9 mouse cellular contexts compared by ENCODE assay signal in the genomic region with DNA sequence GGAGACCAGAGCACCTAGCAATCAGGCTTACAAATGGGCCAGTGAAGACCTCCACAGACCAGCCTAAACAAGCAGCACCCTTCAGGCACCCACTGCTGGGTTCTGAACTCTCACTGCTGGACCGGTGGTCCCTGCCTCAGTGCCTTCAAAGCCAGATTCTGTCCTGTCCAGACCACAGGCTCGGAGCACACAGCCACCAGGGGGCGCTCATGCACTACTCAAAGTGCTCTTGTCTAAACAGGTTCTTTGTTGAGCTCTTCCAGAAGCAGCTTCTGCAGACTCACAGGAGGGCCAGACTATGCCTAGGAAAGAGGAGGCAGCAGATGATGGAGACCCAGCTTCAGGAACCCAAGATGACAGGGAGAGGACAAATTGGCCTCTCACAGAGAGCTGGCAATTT. TPM values are rescaled to one million over a fixed set of nuclear protein-coding genes. Genes with fewer than 3 reads are reported as not detected.
DNase-seq lines count a peak whose midpoint lies in the region; ATAC-seq lines count a peak whose summit lies in the region.
"Had no signal": no experiment of that assay in that cellular context is flagged by ENCODE, and none has a peak within 500 bp of the region (broad histone marks: within the 10 kb centered on the region; RNA-seq: fewer than 3 reads in every experiment).

No protein-coding gene starts in this region.

- H3K4me3 ChIP-seq in forebrain, embryonic 15.5 days, result no peak overlapping the region
- H3K4me3 ChIP-seq in lung, embryonic 15.5 days, result no peak overlapping the region

- no peak overlapping the region for H3K9ac ChIP-seq in forebrain, embryonic 15.5 days (replicated peaks)
- no peak overlapping the region for H3K9ac ChIP-seq in lung, embryonic 15.5 days

- peak; percentile 90 for ATAC-seq in forebrain, embryonic 15.5 days (replicated peaks)
- peak; percentile 63; the same call in 1 of the 2 replicates for ATAC-seq in lung, embryonic 15.5 days (ENCODE audit: borderline replicate concordance, extremely low read depth, low FRiP score, low TSS enrichment)

- 0% methylated on average over 3 of the region's 3 CpGs for WGBS in forebrain, embryonic 15.5 days
- 0% methylated on average over 3 of the region's 3 CpGs for WGBS in lung, embryonic 15.5 days

- peak; percentile 76 for DNase-seq in ES-CJ7 (ENCODE audit: low read depth, low spot score)
- peak; percentile 89 for DNase-seq in cerebellum, adult 11 months
- peak; percentile 94 for DNase-seq in heart, postnatal 4 days
- peak; percentile 60 to 91 for DNase-seq in layer of hippocampus, adult 8-10 months (ENCODE audit: low spot score in 2 of 2)
- DNase-seq in ovary, postnatal 14 days (ENCODE audit: low spot score), result peak; percentile 85
- DNase-seq in thymus, postnatal 10 days (ENCODE audit: low spot score in 2 of 2), result peak; percentile 70 to 94

- no peaks in the 10 kb centered on the region for H3K36me3 ChIP-seq in forebrain, embryonic 15.5 days
- H3K36me3 ChIP-seq in lung, embryonic 15.5 days, result no peaks in the 10 kb centered on the region

- H3K27me3 ChIP-seq in forebrain, embryonic 15.5 days, result no peaks in the 10 kb centered on the region
- H3K27me3 ChIP-seq in lung, embryonic 15.5 days, result no peaks in the 10 kb centered on the region

- no peak overlapping the region for H3K4me2 ChIP-seq in forebrain, embryonic 15.5 days (replicated peaks)
- H3K4me2 ChIP-seq in lung, embryonic 15.5 days, result no peak overlapping the region

- H3K4me1 ChIP-seq in forebrain, embryonic 15.5 days, result peaks cover 6% of the 10 kb centered on the region; the same call in 1 of the 2 replicates
- H3K4me1 ChIP-seq in lung, embryonic 15.5 days, result 0 out of 2 replicates have a peak, but pooled peaks cover 5% of the 10 kb centered on the region

- no peaks in the 10 kb centered on the region for H3K9me3 ChIP-seq in forebrain, embryonic 15.5 days
- H3K9me3 ChIP-seq in lung, embryonic 15.5 days, result no peaks in the 10 kb centered on the region

- no peak overlapping the region for H3K27ac ChIP-seq in forebrain, embryonic 15.5 days (replicated peaks)
- H3K27ac ChIP-seq in lung, embryonic 15.5 days, result no peak overlapping the region
- H3K27ac ChIP-seq: macrophage had no signal

RNA-seq across cellular contexts. Expression of gene Krtap5-4, which starts 30.9 kb away (rescaled TPM):
- polyA plus RNA-seq in forebrain, embryonic 15.5 days (2015; fragmentation: Nextera tagmentation; extraction: Ambion mirVana), result not detected in 2 replicates
- total RNA-seq in heart, postnatal 4 days (2021), result not detected
- not detected for total RNA-seq in layer of hippocampus, adult 8-10 months (2022)
- polyA plus RNA-seq in lung, embryonic 15.5 days (2015; fragmentation: Nextera tagmentation; extraction: Ambion mirVana), result not detected in 2 replicates
- polyA plus RNA-seq: macrophage had no signal

RNA-seq across cellular contexts. Expression of gene Krtap5-1, which starts 37.3 kb away (rescaled TPM):
- not detected in 2 replicates for polyA plus RNA-seq in forebrain, embryonic 15.5 days (2015; fragmentation: Nextera tagmentation; extraction: Ambion mirVana)
- not detected for total RNA-seq in heart, postnatal 4 days (2021)
- not detected for total RNA-seq in layer of hippocampus, adult 8-10 months (2022)
- polyA plus RNA-seq in lung, embryonic 15.5 days (2015; fragmentation: Nextera tagmentation; extraction: Ambion mirVana), result not detected in 2 replicates
- polyA plus RNA-seq: macrophage had no signal

RNA-seq across cellular contexts. Expression of gene Ifitm10, which starts 39.3 kb away (rescaled TPM):
- polyA plus RNA-seq in forebrain, embryonic 15.5 days (2015; fragmentation: Nextera tagmentation; extraction: Ambion mirVana), result 2.4 and 3.1 TPM in 2 replicates
- total RNA-seq in heart, postnatal 4 days (2021), result 1 to 10 TPM; 2.0 TPM
- total RNA-seq in layer of hippocampus, adult 8-10 months (2022), result 10 to 100 TPM; 33.3 to 40.3 (median 35.8) TPM
- 5.4 and 5.7 TPM in 2 replicates for polyA plus RNA-seq in lung, embryonic 15.5 days (2015; fragmentation: Nextera tagmentation; extraction: Ambion mirVana)
- polyA plus RNA-seq: macrophage had no signal

RNA-seq across cellular contexts. Expression of gene Gm49369, which starts 48.2 kb away (rescaled TPM):
- 1.0 and 3.0 TPM in 2 replicates for polyA plus RNA-seq in forebrain, embryonic 15.5 days (2015; fragmentation: Nextera tagmentation; extraction: Ambion mirVana)
- 1 to 10 TPM in 1 of 2 experiments, under 1 TPM in 1; 0.43 to 1.7 TPM for total RNA-seq in heart, postnatal 4 days (2021)
- 10 to 100 TPM in 2 of 4 experiments, 1 to 10 TPM in 2; 2.0 to 27.5 (median 16.4) TPM for total RNA-seq in layer of hippocampus, adult 8-10 months (2022)
- 0.39 and 0.72 TPM in 2 replicates for polyA plus RNA-seq in lung, embryonic 15.5 days (2015; fragmentation: Nextera tagmentation; extraction: Ambion mirVana)

RNA-seq across cellular contexts. Expression of gene Ctsd, which starts 53.6 kb away (rescaled TPM):
- 195 and 218 TPM in 2 replicates for polyA plus RNA-seq in forebrain, embryonic 15.5 days (2015; fragmentation: Nextera tagmentation; extraction: Ambion mirVana)
- 100 to 1,000 TPM; 344 to 370 TPM for total RNA-seq in heart, postnatal 4 days (2021)
- 1,000 to 10,000 TPM in 2 of 4 experiments, 100 to 1,000 TPM in 2; 302 to 1,974 (median 897) TPM for total RNA-seq in layer of hippocampus, adult 8-10 months (2022)
- polyA plus RNA-seq in lung, embryonic 15.5 days (2015; fragmentation: Nextera tagmentation; extraction: Ambion mirVana), result 272 and 299 TPM in 2 replicates

Comparison
In these comparisons a context has a peak if more than half of its experiments do, and no peak if none do; other contexts are left out.
1. RNA of gene Ifitm10, which starts 39.3 kb away (total RNA-seq): 33.3 to 40.3 TPM in layer of hippocampus, adult 8-10 months; 2.0 TPM in heart, postnatal 4 days; every median in the first group is over 10 times any median in the second.
2. Peak in every context shown above with its lines, with median percentiles within 50 percentile points of each other: DNase-seq.